Mouse (Mus musculus): ENCODE measurements around the gene Pkp2.
"Not testable (repeated sequence)": the region's sequence is repeated elsewhere in the genome, so short reads cannot be mapped to it uniquely, and the experiment has no call there.

Pkp2 gene

DNA sequence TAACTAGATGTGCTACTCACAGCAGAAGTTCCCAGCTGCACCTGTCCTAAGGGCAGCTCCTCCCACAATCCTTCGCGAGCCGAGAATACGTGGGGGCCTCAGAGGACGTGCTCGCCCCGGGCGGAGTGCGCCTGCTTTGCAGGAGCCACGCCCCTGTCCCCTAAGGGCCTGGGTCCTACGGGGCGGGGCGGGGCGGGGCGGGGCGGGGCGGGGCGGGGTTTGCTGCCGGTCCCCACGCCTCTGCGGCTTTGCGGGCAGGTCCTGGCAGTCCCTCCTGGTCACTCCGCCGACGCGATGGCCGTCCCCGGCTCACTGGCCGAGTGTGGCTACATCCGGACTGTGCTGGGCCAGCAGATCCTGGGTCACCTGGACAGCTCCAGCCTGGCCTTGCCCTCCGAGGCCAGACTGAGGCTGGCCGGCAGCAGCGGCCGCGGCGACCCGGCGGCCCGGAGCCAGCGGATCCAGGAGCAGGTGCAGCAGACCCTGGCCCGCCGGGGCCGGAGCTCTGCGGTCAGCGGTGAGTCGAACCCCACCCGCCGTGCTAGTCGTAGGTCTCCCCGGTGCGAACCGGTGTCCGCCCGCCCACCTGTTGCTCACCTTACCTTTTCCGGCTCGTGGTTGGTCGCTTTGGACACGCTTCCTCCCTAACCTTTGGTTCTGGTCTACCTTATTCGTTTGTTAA, at the start of gene Pkp2:
Gene Pkp2, plus strand, starts transcription at position 240 of the 682 bp plus-strand sequence.
- peak in 1 of 2 experiments; percentile 35 for DNase-seq (ENCODE audit: low spot score in 2 of 2)

DNA sequence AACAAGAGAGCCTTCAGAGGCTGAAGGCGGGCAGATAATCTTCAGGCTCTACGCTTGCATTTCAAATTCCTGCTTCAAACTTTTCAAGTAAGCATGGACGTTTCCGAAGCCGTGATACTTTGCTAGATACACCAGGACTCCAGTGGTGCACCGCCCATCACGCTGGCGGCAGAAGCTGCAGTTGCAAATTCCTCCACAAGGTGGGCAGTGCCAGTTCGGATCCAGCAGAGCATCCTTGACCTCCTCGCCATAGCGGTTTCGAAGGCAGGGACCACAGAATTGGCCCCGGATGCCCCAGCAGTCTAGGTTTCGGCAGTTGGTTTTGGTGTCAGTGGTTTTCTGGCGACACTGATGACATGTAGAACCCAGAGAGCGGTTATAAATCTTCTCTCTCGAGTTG, 15.7 kb upstream of the Pkp2 start:
- DNase-seq (ENCODE audit: low spot score in 2 of 2): no peak

- DNase-seq (ENCODE audit: low spot score in 2 of 2): peak in 1 of 2 experiments; percentile 34
Observed at GRCm38 (mm10) chr16:16201991-16202390, 11.1 kb upstream of the Pkp2 start.

DNA sequence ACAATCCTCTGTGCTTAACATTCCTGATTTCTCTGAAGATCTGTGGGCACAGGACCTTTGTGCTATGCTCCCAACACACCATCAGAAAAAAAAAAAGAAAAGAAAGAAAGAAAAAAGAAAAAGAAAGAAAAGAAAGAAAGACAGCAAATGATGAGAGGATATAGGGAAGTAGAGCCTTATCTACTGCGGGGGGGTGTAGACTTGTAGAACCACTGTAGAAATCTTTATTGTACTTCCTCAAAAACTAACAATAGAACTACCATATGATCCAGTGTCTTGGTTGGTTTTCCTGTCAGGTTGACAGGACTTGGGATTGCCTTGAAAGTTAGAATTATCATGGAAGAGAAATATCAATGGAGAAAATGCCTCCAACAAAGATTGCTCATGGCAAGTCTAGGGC, 8.5 kb upstream of the Pkp2 start:
- no peak for DNase-seq (ENCODE audit: low spot score in 2 of 2)

DNA sequence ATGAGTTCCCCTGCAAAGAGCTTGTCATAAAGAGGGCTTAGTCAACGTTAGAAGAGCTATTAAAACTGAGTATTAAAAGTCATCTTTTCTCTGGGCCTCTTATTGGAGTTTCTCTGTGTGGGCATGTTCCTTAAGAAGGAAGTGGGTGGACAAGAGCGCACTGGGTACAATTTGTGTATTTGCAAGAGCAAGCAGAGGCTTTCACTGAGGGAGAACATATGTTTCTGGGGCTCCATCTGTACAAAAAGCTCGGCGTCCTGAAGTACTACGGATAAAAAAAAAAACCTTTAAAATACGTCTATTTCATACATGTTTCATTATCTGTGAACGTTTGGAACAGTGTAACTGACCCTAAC, 417 bp upstream of the Pkp2 start:
- peak in 1 of 2 experiments; percentile 15 for DNase-seq (ENCODE audit: low spot score in 2 of 2)

GRCm38 (mm10) chr16:16213761-16214305, 715 bp downstream of the Pkp2 start:
- DNase-seq (ENCODE audit: low spot score in 2 of 2): no peak

GRCm38 (mm10) chr16:16215645-16216387, 2.7 kb downstream of the Pkp2 start:
- no peak for DNase-seq (ENCODE audit: low spot score in 2 of 2)

GRCm38 (mm10) chr16:16216934-16217333, 3.8 kb downstream of the Pkp2 start:
- no peak for DNase-seq (ENCODE audit: low spot score in 2 of 2)

DNA sequence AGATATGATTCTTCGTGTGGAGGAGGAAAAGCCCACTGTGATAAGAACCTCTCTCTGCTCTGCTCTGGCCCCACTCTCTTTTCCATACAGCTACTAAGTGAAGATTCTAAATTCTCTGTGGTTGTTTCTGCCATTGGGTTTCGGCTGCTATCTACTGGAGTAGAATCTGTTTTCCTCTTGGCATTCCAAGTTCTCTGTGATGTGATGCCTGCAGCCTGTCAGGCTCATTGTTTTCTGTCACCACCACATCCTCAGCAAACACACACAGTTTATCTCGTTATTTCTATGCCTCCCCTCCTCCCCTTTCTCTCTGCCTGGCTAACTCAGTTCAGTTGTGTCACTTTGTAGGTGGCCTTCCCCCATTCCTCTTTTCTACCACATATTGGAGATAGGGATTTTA, 6.7 kb downstream of the Pkp2 start:
- DNase-seq (ENCODE audit: low spot score in 2 of 2): no peak

- no peak for DNase-seq (ENCODE audit: low spot score in 2 of 2)
Observed at GRCm38 (mm10) chr16:16222651-16223050, 9.5 kb downstream of the Pkp2 start.

DNA sequence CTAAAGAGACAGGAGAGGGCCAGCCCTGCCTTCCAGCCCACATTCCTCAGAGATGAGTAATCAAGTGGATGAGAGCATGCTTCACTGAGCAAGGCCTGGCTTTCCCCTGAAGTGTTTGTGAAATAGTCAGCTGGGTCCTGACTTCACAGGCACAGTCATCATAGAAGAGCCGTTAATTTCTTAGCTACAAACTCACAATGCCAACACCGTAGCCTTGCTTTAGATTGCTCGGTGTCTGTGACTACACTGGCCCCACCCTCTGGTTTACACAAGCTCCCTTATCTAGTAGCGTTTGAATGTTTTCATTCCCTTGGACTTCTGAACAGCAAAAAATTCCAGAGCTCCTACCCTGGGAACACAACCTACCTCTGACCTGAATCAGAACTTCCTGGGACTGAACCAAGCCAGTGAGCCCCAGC, 11.4 kb downstream of the Pkp2 start:
- no peak for DNase-seq (ENCODE audit: low spot score in 2 of 2)

DNA sequence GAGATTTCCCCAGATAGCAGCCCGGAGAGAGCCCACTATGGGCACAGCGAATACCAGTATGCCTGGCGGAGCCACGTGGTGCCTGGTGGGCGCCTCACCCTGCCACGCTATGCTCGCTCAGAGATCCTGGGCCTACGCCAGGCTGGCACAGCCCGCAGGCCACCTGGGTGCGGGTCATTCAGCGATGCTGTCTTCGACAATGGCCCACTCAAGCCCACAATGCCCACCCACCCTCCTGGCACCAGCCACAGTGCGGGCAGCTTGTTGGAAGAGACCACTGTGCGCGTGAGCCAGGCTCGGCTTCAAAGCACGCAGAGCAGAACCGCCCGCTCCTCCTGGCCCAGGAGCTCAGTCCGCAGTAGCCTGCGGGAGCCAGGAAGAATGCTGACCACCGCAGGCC, 12.7 kb downstream of the Pkp2 start:
- peak in 1 of 2 experiments; percentile 30 for DNase-seq (ENCODE audit: low spot score in 2 of 2)

- no peak for DNase-seq (ENCODE audit: low spot score in 2 of 2)
Observed at GRCm38 (mm10) chr16:16230439-16230838, 17.3 kb downstream of the Pkp2 start.

- DNase-seq (ENCODE audit: low spot score in 2 of 2): no peak
Observed at GRCm38 (mm10) chr16:16233919-16234318, 20.8 kb downstream of the Pkp2 start.

DNA sequence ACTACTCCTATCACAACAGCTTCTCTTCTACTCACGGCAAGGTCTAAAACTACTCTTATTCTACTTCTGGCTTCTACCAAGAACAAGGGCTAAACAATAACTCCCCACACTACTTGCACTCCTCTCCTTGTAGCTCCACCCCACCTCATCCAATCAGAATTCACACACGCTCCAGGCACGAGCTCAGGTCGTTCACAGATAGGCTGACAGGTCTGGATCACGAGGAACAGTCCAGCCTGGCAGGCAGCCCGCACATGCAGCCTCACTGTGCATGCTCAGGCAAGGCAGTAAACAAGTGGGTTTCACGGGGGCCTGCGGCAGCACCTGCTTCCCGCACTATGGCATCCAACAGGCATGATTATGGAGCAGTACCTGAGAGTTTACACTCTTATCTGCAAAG, 23.6 kb downstream of the Pkp2 start:
- DNase-seq (ENCODE audit: low spot score in 2 of 2): not testable (repeated sequence)

DNA sequence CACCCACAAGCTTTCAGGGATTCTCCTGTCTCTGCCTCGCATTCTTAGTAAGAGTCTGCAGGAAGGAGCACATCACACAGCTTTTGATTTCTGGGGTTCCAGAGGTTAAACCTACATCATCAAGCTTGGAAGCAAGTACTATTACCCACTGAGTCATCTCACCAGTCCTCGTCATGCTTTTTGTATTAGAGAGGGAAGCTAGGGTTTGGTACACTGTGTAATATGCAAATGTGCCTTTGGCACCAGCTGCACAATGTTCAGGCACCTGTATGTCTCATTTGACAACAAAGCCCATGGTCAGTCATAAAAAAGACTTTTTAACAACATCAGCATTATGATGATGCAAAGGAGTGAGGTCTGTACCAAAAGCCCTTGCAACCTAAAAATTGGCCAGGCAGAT, 25.2 kb downstream of the Pkp2 start:
- DNase-seq (ENCODE audit: low spot score in 2 of 2): no peak

GRCm38 (mm10) chr16:16244711-16245110, 31.6 kb downstream of the Pkp2 start:
- DNase-seq (ENCODE audit: low spot score in 2 of 2): no peak

GRCm38 (mm10) chr16:16250470-16250869, 37.4 kb downstream of the Pkp2 start:
- DNase-seq (ENCODE audit: low spot score in 2 of 2): no peak

DNA sequence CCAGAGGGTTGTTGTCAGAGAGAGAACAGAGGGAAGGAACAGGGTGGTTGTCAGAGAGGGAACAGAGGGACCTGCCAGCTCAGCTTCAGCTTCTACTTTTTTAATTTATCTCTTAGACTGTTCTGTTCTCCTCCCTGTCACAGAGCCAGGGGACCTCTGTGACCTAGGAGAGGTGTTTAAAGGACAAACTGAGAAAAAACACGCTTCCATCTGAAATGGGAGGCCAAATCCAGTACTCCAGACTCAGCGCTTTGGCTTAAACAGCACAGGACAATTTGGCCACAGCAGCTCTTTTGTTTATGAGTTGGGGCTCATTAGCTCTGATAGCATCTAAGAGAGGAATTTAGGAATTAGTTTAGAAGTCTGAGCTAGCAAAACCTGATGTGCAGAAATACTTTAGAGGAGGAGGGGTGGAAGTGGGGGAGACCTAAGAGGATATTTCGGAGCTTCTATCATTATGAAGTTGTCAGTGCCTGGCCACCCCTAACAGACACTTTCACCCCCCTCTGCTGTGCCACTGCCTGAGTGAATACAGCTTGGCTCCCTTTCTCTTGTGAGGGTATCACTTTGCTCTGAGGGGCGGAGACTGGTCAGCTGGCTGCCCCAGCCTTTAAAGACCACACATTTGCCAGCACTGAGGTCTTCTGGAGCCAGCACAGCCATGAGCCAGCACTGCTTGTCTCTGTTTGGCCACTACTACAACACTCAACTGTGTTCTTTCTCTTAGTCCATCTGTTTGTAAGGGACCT, 40.4 kb downstream of the Pkp2 start:
- DNase-seq (ENCODE audit: low spot score in 2 of 2): no peak

GRCm38 (mm10) chr16:16255217-16255616, 42.1 kb downstream of the Pkp2 start:
- no peak for DNase-seq (ENCODE audit: low spot score in 2 of 2)

DNA sequence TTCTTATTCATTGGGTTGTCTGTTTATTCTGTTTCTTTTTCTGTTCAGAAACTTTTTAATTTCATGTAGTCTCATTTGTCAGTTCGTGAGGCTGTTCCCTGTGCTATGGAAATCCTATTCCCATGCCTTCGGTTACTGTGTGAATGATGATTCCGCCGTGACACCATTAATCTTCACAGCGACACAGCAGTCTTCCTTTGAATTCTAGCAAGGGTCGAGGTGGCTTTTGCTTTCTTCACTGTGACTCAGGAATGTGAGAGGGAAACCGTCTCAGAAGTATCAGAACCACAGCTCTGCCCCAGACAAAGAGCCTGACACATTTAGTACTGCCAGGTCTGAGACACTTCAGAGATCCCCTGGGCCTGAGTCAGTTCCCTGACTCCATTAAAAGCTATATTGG, 42.8 kb downstream of the Pkp2 start:
- DNase-seq (ENCODE audit: low spot score in 2 of 2): no peak

GRCm38 (mm10) chr16:16256672-16257071, 43.6 kb downstream of the Pkp2 start:
- no peak for DNase-seq (ENCODE audit: low spot score in 2 of 2)
